Mouse (Mus musculus): ENCODE results near the gene Rap1gap.

DNA sequence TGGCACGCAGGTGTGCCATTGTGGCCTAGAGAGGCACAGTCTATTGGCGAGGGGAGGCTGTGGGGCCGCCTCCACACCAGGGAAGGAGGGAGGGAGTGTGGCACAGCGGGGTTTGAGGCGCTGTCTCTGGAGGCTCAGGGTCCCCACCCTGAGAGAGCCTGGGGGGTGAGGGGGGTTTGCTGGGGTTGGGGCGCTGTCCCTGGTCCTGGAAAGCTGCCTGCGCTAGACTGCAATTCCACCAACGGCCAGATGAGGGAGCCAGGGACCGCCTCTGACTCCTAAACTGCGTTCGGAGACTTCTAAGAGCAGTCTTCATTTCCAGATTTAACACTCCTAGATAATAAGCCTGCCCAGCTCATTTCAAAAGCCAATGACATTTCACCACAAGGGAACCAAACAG lies 11.5 kb downstream of the Rap1gap start:
- TF ChIP-seq ELF1 (IDR thresholded peaks at IDR 0.05; ENCODE audit: low read depth, low read length) (no peak), ZC3H11A (IDR thresholded peaks at IDR 0.05; ENCODE audit: low read depth, low read length) (peak; percentile 87), ETS1 (IDR thresholded peaks at IDR 0.05; ENCODE audit: low read depth, low read length) (no peak), CTCF (IDR thresholded peaks at IDR 0.05 in 2 of 3, conservative IDR thresholded peaks at IDR 0.05 in 1 of 3; ENCODE audit: control insufficient read depth in 1 of 3, insufficient read depth in 1 of 3, low read depth in 2 of 3, low read length in 3 of 3, poor library complexity in 1 of 3, severe bottlenecking in 1 of 3) (peak; percentile 81 to 90 (median 86)), POLR2A (IDR thresholded peaks at IDR 0.05; ENCODE audit: control insufficient read depth in 1 of 2, insufficient read depth in 1 of 2, low read depth in 1 of 2, low read length in 2 of 2, poor library complexity in 1 of 2) (no peak), MYC (IDR thresholded peaks at IDR 0.05; ENCODE audit: low read depth, low read length) (no peak), BHLHE40 (IDR thresholded peaks at IDR 0.05; ENCODE audit: borderline replicate concordance, low read depth, low read length) (peak; percentile 39; the same call in 1 of the 2 replicates), EP300 (IDR thresholded peaks at IDR 0.05; ENCODE audit: low read depth in 1 of 2, low read length in 2 of 2) (no peak), NELFE (IDR thresholded peaks at IDR 0.05; ENCODE audit: low read depth, low read length) (no peak)

Measured in MEL (cell line).